Mouse (Mus musculus) small intestine, adult 2 months (tissue): ENCODE data around the gene Gsta3. TPM values are rescaled to one million over a fixed set of nuclear protein-coding genes. Genes with fewer than 3 reads are reported as not detected.

Experiments used
- H3K27ac ChIP-seq: fragments of 200-500 bp; 2 replicates; pipeline ENCODE4 v1.5.1; 2012; ENCODE audit warnings: low read depth, low read length, control low read depth, inconsistent platforms; ENCODE audit not compliant: insufficient read depth
- H3K27me3 ChIP-seq: fragments of 200-500 bp; 2 replicates; pipeline ENCODE4 v1.6.1; 2012; ENCODE audit warnings: mild to moderate bottlenecking, moderate library complexity, low read length, inconsistent platforms; ENCODE audit not compliant: control insufficient read depth, insufficient read depth
- H3K36me3 ChIP-seq: fragments of 200-500 bp; 2 replicates; pipeline ENCODE4 v1.6.1; 2012; ENCODE audit warnings: mild to moderate bottlenecking, low read length, control low read depth, inconsistent platforms; ENCODE audit not compliant: control insufficient read depth, insufficient read depth
- H3K4me1 ChIP-seq: fragments of 200-500 bp; 2 replicates; pipeline ENCODE4 v1.6.1; 2012; ENCODE audit warnings: low read length, inconsistent platforms, mixed read lengths; ENCODE audit not compliant: control insufficient read depth, insufficient read depth, insufficient read length
- H3K4me3 ChIP-seq: fragments of 200-500 bp; 2 replicates; pipeline ENCODE4 v1.5.1; 2012; ENCODE audit warnings: low read depth, mild to moderate bottlenecking, control low read depth, inconsistent platforms, low read length, moderate library complexity
- CTCF ChIP-seq: fragments of 200-500 bp; IDR thresholded peaks from 2 replicates; pipeline ENCODE4 v1.5.1; 2012; ENCODE audit warnings: low read depth, mild to moderate bottlenecking, control low read depth, inconsistent platforms, low read length, moderate library complexity, mixed read lengths; ENCODE audit not compliant: insufficient replicate concordance, insufficient read length; ENCODE audit errors: extremely low read depth
- POLR2A ChIP-seq: fragments of 200-500 bp; IDR thresholded peaks from 2 replicates; pipeline ENCODE4 v1.6.1; 2012; ENCODE audit warnings: low read depth, mild to moderate bottlenecking, control low read depth, inconsistent platforms, low read length, moderate library complexity
- WGBS: fragments of 180-500 bp; shearing (Covaris S2); methylation state at CpG from one replicate; pipeline ENCODE4 v1.1.7; 2018; 5-methylcytosine and 5-hydroxymethylcytosine counted together
- polyA plus RNA-seq: library from polyadenylated mRNA; depleted of rRNA; stranded (reverse); fragments of >200 nt; gene quantifications from 2 replicates; pipeline ENCODE4 v1.2.3, GENCODE M21; 2012

Gsta3 gene
- polyA plus RNA-seq, 1 experiment, result 1.1 TPM

- H3K27ac ChIP-seq, result no peak overlapping the region
- TF ChIP-seq POLR2A (no peak), CTCF (no peak)
- no peak overlapping the region for H3K4me3 ChIP-seq
- no peaks in the 10 kb centered on the region for H3K27me3 ChIP-seq
- H3K4me1 ChIP-seq, result no peaks in the 10 kb centered on the region
- 0 out of 2 replicates have a peak, but pooled peaks cover 2% of the 10 kb centered on the region for H3K36me3 ChIP-seq
Measured at GRCm38 (mm10) chr1:21247896-21248295, 7.5 kb downstream of the Gsta3 start.

- H3K36me3 ChIP-seq, result 0 out of 2 replicates have a peak, but pooled peaks cover 2% of the 10 kb centered on the region
- no peaks in the 10 kb centered on the region for H3K27me3 ChIP-seq
- H3K4me1 ChIP-seq, result no peaks in the 10 kb centered on the region
- TF ChIP-seq CTCF, result no peak
- TF ChIP-seq POLR2A, result no peak
- no peak overlapping the region for H3K4me3 ChIP-seq
- H3K27ac ChIP-seq, result no peak overlapping the region
- 79% methylated on average over 9 of the region's 9 CpGs for WGBS
Measured at GRCm38 (mm10) chr1:21248560-21249390, 8.4 kb downstream of the Gsta3 start.

- TF ChIP-seq POLR2A (no peak), CTCF (no peak)
- Histone ChIP-seq H3K36me3 (0 out of 2 replicates have a peak, but pooled peaks cover 2% of the 10 kb centered on the region), H3K4me1 (peaks cover 4% of the 10 kb centered on the region; the same call in 1 of the 2 replicates), H3K27me3 (no peaks in the 10 kb centered on the region), H3K4me3 (no peak overlapping the region), H3K27ac (no peak overlapping the region)
- 72% methylated on average over 6 of the region's 6 CpGs for WGBS
Measured at GRCm38 (mm10) chr1:21251661-21252060, 11.3 kb downstream of the Gsta3 start.

- no peak for TF ChIP-seq POLR2A
- no peak for TF ChIP-seq CTCF
- Histone ChIP-seq H3K4me3 (no peak overlapping the region), H3K4me1 (peaks cover 4% of the 10 kb centered on the region; the same call in 1 of the 2 replicates), H3K27me3 (no peaks in the 10 kb centered on the region), H3K27ac (no peak overlapping the region), H3K36me3 (0 out of 2 replicates have a peak, but pooled peaks cover 2% of the 10 kb centered on the region)
- 79% methylated on average over 10 of the region's 10 CpGs for WGBS
Measured at GRCm38 (mm10) chr1:21252566-21253302, 12.3 kb downstream of the Gsta3 start.

GRCm38 (mm10) chr1:21253303-21253650, 12.9 kb downstream of the Gsta3 start:
- 0 out of 2 replicates have a peak, but pooled peaks cover 2% of the 10 kb centered on the region for H3K36me3 ChIP-seq
- H3K4me3 ChIP-seq, result no peak overlapping the region
- WGBS, result 83% methylated on average over 1 of the region's 1 CpGs
- H3K27me3 ChIP-seq, result no peaks in the 10 kb centered on the region
- no peak for TF ChIP-seq POLR2A
- no peak for TF ChIP-seq CTCF
- no peak overlapping the region for H3K27ac ChIP-seq
- H3K4me1 ChIP-seq, result peaks cover 4% of the 10 kb centered on the region; the same call in 1 of the 2 replicates

GRCm38 (mm10) chr1:21253856-21254255, 13.5 kb downstream of the Gsta3 start:
- peaks cover 4% of the 10 kb centered on the region; the same call in 1 of the 2 replicates for H3K4me1 ChIP-seq
- TF ChIP-seq POLR2A, result no peak
- no peak for TF ChIP-seq CTCF
- WGBS, result 80% methylated on average over 4 of the region's 4 CpGs
- no peak overlapping the region for H3K27ac ChIP-seq
- H3K4me3 ChIP-seq, result no peak overlapping the region
- 0 out of 2 replicates have a peak, but pooled peaks cover 2% of the 10 kb centered on the region for H3K36me3 ChIP-seq
- H3K27me3 ChIP-seq, result no peaks in the 10 kb centered on the region

GRCm38 (mm10) chr1:21255625-21256345, 15.4 kb downstream of the Gsta3 start:
- WGBS, result 72% methylated on average over 7 of the region's 7 CpGs

More at GRCm38 (mm10) chr1:21255625-21256345, 15.4 kb downstream of the Gsta3 start:
- Histone ChIP-seq H3K27me3 (no peaks in the 10 kb centered on the region), H3K4me1 (peaks cover 4% of the 10 kb centered on the region; the same call in 1 of the 2 replicates), H3K36me3 (no peaks in the 10 kb centered on the region), H3K4me3 (no peak overlapping the region), H3K27ac (no peak overlapping the region)
- TF ChIP-seq CTCF (no peak), POLR2A (no peak)
